Mouse (Mus musculus): Measurements from ENCODE around the gene Gm7995.
"Not testable (repeated sequence)": the region's sequence is repeated elsewhere in the genome, so short reads cannot be mapped to it uniquely, and the experiment has no call there.

Gm7995 gene

GRCm38 (mm10) chr14:42309910-42310309 is at the start of gene Gm7995:
Gm7995 (plus strand) TSS chr14:42310210.
- not testable (repeated sequence) for DNase-seq

GRCm38 (mm10) chr14:42297258-42297657 is 12.8 kb upstream of the Gm7995 start, which contains the start of gene Gm9611:
Gm9611 (minus strand) TSS chr14:42297358.
- DNase-seq, result not testable (repeated sequence)
